Mouse (Mus musculus): ENCODE results near the gene Dars2.

DNA sequence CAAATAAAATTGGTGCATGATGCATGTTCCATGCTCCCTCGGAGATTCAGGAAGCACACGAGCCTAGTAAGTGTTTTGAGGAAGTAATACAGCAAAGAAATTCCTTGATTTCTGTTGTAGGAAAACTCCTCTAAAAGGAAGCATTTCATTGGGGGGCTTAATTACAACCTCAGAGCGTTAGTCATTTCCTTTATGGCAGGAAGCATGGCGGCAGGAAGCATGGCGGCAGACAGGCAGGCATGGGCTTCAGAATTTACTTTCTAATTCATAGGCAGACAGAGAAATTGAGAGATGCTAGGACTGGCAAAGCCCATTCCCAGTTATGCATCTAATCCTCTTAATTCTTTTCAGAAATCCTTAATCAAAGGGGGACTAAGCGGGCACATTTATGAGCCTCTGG lies 76.6 kb downstream of the Dars2 start:
- TF ChIP-seq CTCF (IDR thresholded peaks at IDR 0.05; ENCODE audit: low read depth), result no peak
- TF ChIP-seq EP300 (IDR thresholded peaks at IDR 0.05; ENCODE audit: low read depth), result no peak

All from liver, embryonic 14.5 days (tissue).